Mouse (Mus musculus): Measurements from ENCODE around the gene Dao.

Dao gene

GRCm38 (mm10) chr5:114066601-114067000 is 63.1 kb downstream of the Dao start:
- in situ Hi-C loops (cut with MboI; ENCODE audit: low sequenced_read_pairs): no loop called here

- in situ Hi-C loops (cut with MboI; ENCODE audit: low sequenced_read_pairs): no loop called here
Observed at GRCm38 (mm10) chr5:114067543-114067942, 64.0 kb downstream of the Dao start.

- in situ Hi-C loops (cut with MboI; ENCODE audit: low sequenced_read_pairs): no loop called here
Observed at GRCm38 (mm10) chr5:114067982-114068381, 64.5 kb downstream of the Dao start.

GRCm38 (mm10) chr5:114070858-114071257 is 67.4 kb downstream of the Dao start:
- in situ Hi-C loops (cut with MboI; ENCODE audit: low sequenced_read_pairs): no loop called here

GRCm38 (mm10) chr5:114072262-114072661 is 68.8 kb downstream of the Dao start:
- in situ Hi-C loops (cut with MboI; ENCODE audit: low sequenced_read_pairs): no loop called here
